Mouse (Mus musculus) left cerebral cortex, adult 18-20 months (tissue): ENCODE data around the gene Cacna2d1. TPM values are rescaled to one million over a fixed set of nuclear protein-coding genes. Genes with fewer than 3 reads are reported as not detected.

Experiments used
- DNase-seq, 2 experiments: peaks; one replicate each; pipeline ENCODE4 v3.0.0; 2021 to 2022; ENCODE audit warnings: low spot score in 2 of 2, mixed read lengths in 1 of 2
- total RNA-seq, 2 experiments: library from RNA; stranded (reverse); gene quantifications; 2 replicates each; pipeline ENCODE4 v1.2.3; 2021

Gene Cacna2d1
- total RNA-seq, 2 experiments from 2014 or later = 181 TPM

GRCm38 (mm10) chr5:16376329-16376908 lies 441.9 kb downstream of the Cacna2d1 start:
- no peak for DNase-seq

DNA sequence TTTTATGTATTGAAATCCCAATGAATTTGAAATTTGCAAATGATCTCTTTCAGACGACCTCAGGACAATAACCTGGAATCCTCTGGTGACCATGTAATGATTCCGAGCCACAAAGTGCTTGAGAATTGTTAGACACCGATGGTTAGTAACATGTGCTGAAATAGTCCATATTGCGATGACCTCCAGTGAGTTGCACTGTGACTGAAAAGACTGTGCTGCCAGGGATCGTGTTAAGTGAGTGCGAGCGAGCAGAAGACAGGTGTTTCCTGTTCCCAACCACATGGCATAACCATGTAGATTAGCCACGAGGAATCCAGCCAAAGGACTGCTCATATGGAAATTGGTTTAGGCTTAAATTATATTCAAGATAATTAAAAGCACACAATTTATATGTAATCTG lies 475.5 kb downstream of the Cacna2d1 start:
- DNase-seq = no peak

- DNase-seq = no peak
These were observed 480.2 kb downstream of the Cacna2d1 start for GRCm38 (mm10) chr5:16414693-16415092.

DNA sequence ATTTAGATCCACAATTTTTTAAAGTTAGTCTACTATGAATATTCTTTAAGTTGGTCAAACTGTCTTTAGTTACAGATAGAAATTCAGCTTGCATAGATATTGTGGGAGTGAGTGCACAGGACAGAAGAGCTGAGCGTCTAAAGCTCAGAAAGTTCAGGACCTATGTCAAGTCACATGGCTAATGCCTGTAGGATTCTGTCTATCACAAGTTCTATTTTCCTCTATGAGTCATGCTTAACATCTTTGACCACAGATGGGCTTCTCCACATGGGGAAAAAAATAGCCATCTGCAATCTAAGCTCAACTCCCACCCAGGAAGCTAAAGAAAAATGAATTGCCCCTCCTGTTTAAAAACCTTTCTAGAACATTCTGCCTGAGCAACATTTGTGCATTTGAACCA lies 483.5 kb downstream of the Cacna2d1 start:
- DNase-seq = no peak

GRCm38 (mm10) chr5:16418504-16418903 lies 484.0 kb downstream of the Cacna2d1 start:
- DNase-seq = no peak

Other genes with a start within 250 kb of the Cacna2d1 start
- not detected for gene Speer4c, start 220.4 kb upstream of the Cacna2d1 start, total RNA-seq